Mouse (Mus musculus): ENCODE results near the gene Eef1akmt3. TPM values are rescaled to one million over a fixed set of nuclear protein-coding genes. Genes with fewer than 3 reads are reported as not detected.
A peak's percentile ranks its signal among the peaks of the same experiment; 100 is the strongest.

Gene Eef1akmt3
- polyA plus RNA-seq, 1 experiment from 2014 or later: 1.2 TPM

GRCm38 (mm10) chr10:127083292-127083914, 42.1 kb upstream of the Eef1akmt3 start:
- H3K4me3 ChIP-seq (ENCODE audit: low read depth, low read length): no peak overlapping the region
- TF ChIP-seq EP300 (optimal IDR thresholded peaks at IDR 0.05) (no peak), CTCF (IDR thresholded peaks at IDR 0.05; ENCODE audit: low read depth) (peak; percentile 38)
- 29% methylated on average over 8 of the region's 8 CpGs for WGBS
- H3K36me3 ChIP-seq (ENCODE audit: control insufficient read depth, insufficient read depth, low read length): no peaks in the 10 kb centered on the region
- no peaks in the 10 kb centered on the region; the same call in 1 of the 2 replicates for H3K4me1 ChIP-seq (replicated peaks; ENCODE audit: control insufficient read depth, insufficient read depth)
- H3K9me3 ChIP-seq (ENCODE audit: control insufficient read depth, low read length): no peaks in the 10 kb centered on the region
- H3K4me2 ChIP-seq (replicated peaks; ENCODE audit: low read depth): no peak overlapping the region
- peaks cover 5% of the 10 kb centered on the region for H3K27me3 ChIP-seq (ENCODE audit: control insufficient read depth, insufficient read depth, low read length)
- no peak overlapping the region for H3K27ac ChIP-seq (replicated peaks)
- no peak for ATAC-seq (ENCODE audit: low FRiP score, low TSS enrichment)
- no peak overlapping the region for H3K9ac ChIP-seq (ENCODE audit: low read length)
- no peak for DNase-seq (ENCODE audit: low spot score)

GRCm38 (mm10) chr10:127081996-127082620, 40.8 kb upstream of the Eef1akmt3 start:
- DNase-seq (ENCODE audit: low spot score): no peak
- H3K27me3 ChIP-seq (ENCODE audit: control insufficient read depth, insufficient read depth, low read length): peaks cover 5% of the 10 kb centered on the region
- no peak overlapping the region for H3K9ac ChIP-seq (ENCODE audit: low read length)
- H3K4me2 ChIP-seq (replicated peaks; ENCODE audit: low read depth): no peak overlapping the region
- 25% methylated on average over 8 of the region's 8 CpGs for WGBS
- no peaks in the 10 kb centered on the region; the same call in 1 of the 2 replicates for H3K4me1 ChIP-seq (replicated peaks; ENCODE audit: control insufficient read depth, insufficient read depth)
- TF ChIP-seq CTCF (IDR thresholded peaks at IDR 0.05; ENCODE audit: low read depth): no peak
- no peak for TF ChIP-seq EP300 (optimal IDR thresholded peaks at IDR 0.05)
- peak overlapping the region; percentile 29; the same call in 1 of the 2 replicates for H3K4me3 ChIP-seq (ENCODE audit: low read depth, low read length)
- no peaks in the 10 kb centered on the region for H3K9me3 ChIP-seq (ENCODE audit: control insufficient read depth, low read length)
- H3K36me3 ChIP-seq (ENCODE audit: control insufficient read depth, insufficient read depth, low read length): no peaks in the 10 kb centered on the region
- H3K27ac ChIP-seq (replicated peaks): no peak overlapping the region
- ATAC-seq (ENCODE audit: low FRiP score, low TSS enrichment): no peak

- H3K4me2 ChIP-seq (replicated peaks; ENCODE audit: low read depth): peak overlapping the region; percentile 51
- no peak overlapping the region; the same call in 1 of the 2 replicates for H3K9ac ChIP-seq (ENCODE audit: low read length)
- TF ChIP-seq EP300 (optimal IDR thresholded peaks at IDR 0.05) (no peak), CTCF (IDR thresholded peaks at IDR 0.05; ENCODE audit: low read depth) (0 out of 2 replicates have a peak, but pooled peaks have one; percentile 6)
- peak overlapping the region; percentile 29 for H3K4me3 ChIP-seq (ENCODE audit: low read depth, low read length)
- ATAC-seq (ENCODE audit: low FRiP score, low TSS enrichment): no peak
- no peaks in the 10 kb centered on the region; the same call in 1 of the 2 replicates for H3K4me1 ChIP-seq (replicated peaks; ENCODE audit: control insufficient read depth, insufficient read depth)
- no peaks in the 10 kb centered on the region for H3K9me3 ChIP-seq (ENCODE audit: control insufficient read depth, low read length)
- no peak for DNase-seq (ENCODE audit: low spot score)
- H3K27me3 ChIP-seq (ENCODE audit: control insufficient read depth, insufficient read depth, low read length): peaks cover 5% of the 10 kb centered on the region
- H3K27ac ChIP-seq (replicated peaks): no peak overlapping the region
- 8% methylated on average over 48 of the region's 48 CpGs for WGBS
- no peaks in the 10 kb centered on the region for H3K36me3 ChIP-seq (ENCODE audit: control insufficient read depth, insufficient read depth, low read length)
Observed at GRCm38 (mm10) chr10:127080901-127081780, 39.8 kb upstream of the Eef1akmt3 start.

GRCm38 (mm10) chr10:127079665-127080391, 38.5 kb upstream of the Eef1akmt3 start:
- TF ChIP-seq EP300 (optimal IDR thresholded peaks at IDR 0.05): no peak
- peak; percentile 56 for TF ChIP-seq CTCF (IDR thresholded peaks at IDR 0.05; ENCODE audit: low read depth)
- Histone ChIP-seq H3K4me3 (ENCODE audit: low read depth, low read length) (peak overlapping the region; percentile 49), H3K4me1 (replicated peaks; ENCODE audit: control insufficient read depth, insufficient read depth) (no peaks in the 10 kb centered on the region; the same call in 1 of the 2 replicates), H3K9ac (ENCODE audit: low read length) (peak overlapping the region; percentile 38), H3K9me3 (ENCODE audit: control insufficient read depth, low read length) (no peaks in the 10 kb centered on the region), H3K27me3 (ENCODE audit: control insufficient read depth, insufficient read depth, low read length) (peaks cover 5% of the 10 kb centered on the region), H3K4me2 (replicated peaks; ENCODE audit: low read depth) (peak overlapping the region; percentile 70), H3K27ac (replicated peaks) (no peak overlapping the region), H3K36me3 (ENCODE audit: control insufficient read depth, insufficient read depth, low read length) (no peaks in the 10 kb centered on the region)
- 0 out of 2 replicates have a peak, but pooled peaks have one; percentile 5 for ATAC-seq (ENCODE audit: low FRiP score, low TSS enrichment)
- DNase-seq (ENCODE audit: low spot score): no peak
- 3% methylated on average over 54 of the region's 70 CpGs for WGBS

Measured in stomach, postnatal 0 days (tissue).